Mouse (Mus musculus) left cerebral cortex, adult 9 months (tissue): ENCODE results near the gene Gtf2h3.

ENCODE experiments used
- DNase-seq, 2 experiments: peaks; one replicate each; pipeline ENCODE4 v3.0.0; 2022; ENCODE audit warnings: low spot score in 2 of 2

Gtf2h3 gene

DNA sequence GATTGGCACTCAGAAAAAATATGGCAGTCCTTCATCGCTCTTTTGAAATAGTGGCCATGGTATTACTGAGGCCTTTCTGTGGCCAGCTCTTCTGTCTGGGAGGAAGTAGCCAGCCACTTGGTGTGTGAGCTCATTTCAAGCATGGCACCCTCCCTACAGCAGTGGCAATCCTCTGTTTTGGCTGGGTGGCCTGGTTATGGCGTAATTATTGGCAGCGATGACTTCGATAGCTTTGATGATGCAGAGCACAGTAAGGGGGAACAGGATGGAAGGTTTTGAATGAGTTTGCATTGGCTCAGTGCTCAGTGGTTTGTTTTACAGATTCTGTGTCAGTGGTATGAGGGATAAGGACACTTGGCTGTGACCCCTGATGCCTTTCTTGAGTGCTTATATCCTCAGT lies 57.8 kb downstream of the Gtf2h3 start:
- no peak for DNase-seq

DNA sequence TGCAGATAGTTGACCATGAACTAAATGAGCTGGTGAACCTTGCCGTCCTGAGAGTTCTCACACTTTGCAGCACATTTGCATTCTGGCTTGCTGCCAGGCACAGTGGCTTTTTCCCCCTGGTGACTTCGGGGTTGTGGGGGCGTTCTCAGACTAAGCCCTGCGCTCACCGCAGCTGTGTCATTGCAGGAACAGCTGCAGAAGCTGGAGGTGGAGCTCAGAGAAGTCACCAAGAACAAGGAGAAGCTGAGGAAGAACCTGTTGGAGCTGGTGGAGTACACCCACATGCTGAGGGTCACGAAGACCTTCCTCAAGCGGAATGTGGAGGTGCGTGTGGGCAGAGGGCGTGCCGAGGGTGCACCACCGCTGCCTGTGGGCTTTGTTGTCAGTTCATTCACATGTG lies 58.4 kb downstream of the Gtf2h3 start:
- DNase-seq: peak; percentile 19 to 73

DNA sequence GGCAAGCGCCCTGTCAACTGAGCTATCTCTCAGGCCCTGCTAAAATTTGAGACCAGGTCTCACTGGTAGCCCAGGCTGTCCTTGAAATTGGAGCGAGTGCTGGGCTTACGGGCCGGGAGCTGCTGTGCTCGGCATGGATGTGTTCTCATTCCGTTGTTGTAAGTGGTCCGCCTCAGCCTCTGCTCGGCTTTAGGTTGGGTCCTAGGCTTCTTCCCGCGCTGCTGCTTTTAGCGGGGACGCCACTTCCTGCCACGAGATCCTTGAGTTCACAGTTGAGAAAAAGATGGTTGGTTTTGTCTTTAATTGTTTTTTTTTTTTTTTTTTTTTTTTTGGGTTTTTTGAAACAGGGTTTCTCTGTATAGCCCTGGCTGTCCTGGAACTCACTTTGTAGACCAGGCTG lies 58.9 kb downstream of the Gtf2h3 start:
- no peak for DNase-seq
